Mouse (Mus musculus) small intestine, adult 2 months (tissue): ENCODE data around the gene Il22. TPM values are rescaled to one million over a fixed set of nuclear protein-coding genes. Genes with fewer than 3 reads are reported as not detected.
"Not testable (repeated sequence)": the region's sequence is repeated elsewhere in the genome, so short reads cannot be mapped to it uniquely, and the experiment has no call there.

ENCODE experiments used
- H3K27ac ChIP-seq: fragments of 200-500 bp; 2 replicates; pipeline ENCODE4 v1.5.1; 2012; ENCODE audit warnings: low read depth, low read length, control low read depth, inconsistent platforms; ENCODE audit not compliant: insufficient read depth
- H3K27me3 ChIP-seq: fragments of 200-500 bp; 2 replicates; pipeline ENCODE4 v1.6.1; 2012; ENCODE audit warnings: mild to moderate bottlenecking, moderate library complexity, low read length, inconsistent platforms; ENCODE audit not compliant: control insufficient read depth, insufficient read depth
- H3K36me3 ChIP-seq: fragments of 200-500 bp; 2 replicates; pipeline ENCODE4 v1.6.1; 2012; ENCODE audit warnings: mild to moderate bottlenecking, low read length, control low read depth, inconsistent platforms; ENCODE audit not compliant: control insufficient read depth, insufficient read depth
- H3K4me1 ChIP-seq: fragments of 200-500 bp; 2 replicates; pipeline ENCODE4 v1.6.1; 2012; ENCODE audit warnings: low read length, inconsistent platforms, mixed read lengths; ENCODE audit not compliant: control insufficient read depth, insufficient read depth, insufficient read length
- H3K4me3 ChIP-seq: fragments of 200-500 bp; 2 replicates; pipeline ENCODE4 v1.5.1; 2012; ENCODE audit warnings: low read depth, mild to moderate bottlenecking, control low read depth, inconsistent platforms, low read length, moderate library complexity
- CTCF ChIP-seq: fragments of 200-500 bp; IDR thresholded peaks from 2 replicates; pipeline ENCODE4 v1.5.1; 2012; ENCODE audit warnings: low read depth, mild to moderate bottlenecking, control low read depth, inconsistent platforms, low read length, moderate library complexity, mixed read lengths; ENCODE audit not compliant: insufficient replicate concordance, insufficient read length; ENCODE audit errors: extremely low read depth
- POLR2A ChIP-seq: fragments of 200-500 bp; IDR thresholded peaks from 2 replicates; pipeline ENCODE4 v1.6.1; 2012; ENCODE audit warnings: low read depth, mild to moderate bottlenecking, control low read depth, inconsistent platforms, low read length, moderate library complexity
- WGBS: fragments of 180-500 bp; shearing (Covaris S2); methylation state at CpG from one replicate; pipeline ENCODE4 v1.1.7; 2018; 5-methylcytosine and 5-hydroxymethylcytosine counted together
- polyA plus RNA-seq: library from polyadenylated mRNA; depleted of rRNA; stranded (reverse); fragments of >200 nt; gene quantifications from 2 replicates; pipeline ENCODE4 v1.2.3, GENCODE M21; 2012

Gene Il22
- polyA plus RNA-seq, 1 experiment: not detected

GRCm38 (mm10) chr10:118179265-118179664 lies 25.5 kb upstream of the Il22 start:
- H3K4me1 ChIP-seq: no peaks in the 10 kb centered on the region
- no peaks in the 10 kb centered on the region for H3K36me3 ChIP-seq
- WGBS: 85% methylated on average over 11 of the region's 11 CpGs
- H3K4me3 ChIP-seq: no peak overlapping the region
- no peaks in the 10 kb centered on the region for H3K27me3 ChIP-seq
- TF ChIP-seq CTCF (no peak), POLR2A (no peak)
- H3K27ac ChIP-seq: no peak overlapping the region

GRCm38 (mm10) chr10:118195150-118195549 lies 9.6 kb upstream of the Il22 start:
- not testable (repeated sequence) for H3K4me3 ChIP-seq, H3K27ac ChIP-seq, H3K4me1 ChIP-seq, H3K27me3 ChIP-seq, H3K36me3 ChIP-seq
- 15% methylated on average over 3 of the region's 3 CpGs for whole genome bisulfite sequencing

GRCm38 (mm10) chr10:118215719-118216393 lies 11.1 kb downstream of the Il22 start:
- not testable (repeated sequence) for H3K27me3 ChIP-seq, H3K27ac ChIP-seq, H3K4me1 ChIP-seq, H3K36me3 ChIP-seq, H3K4me3 ChIP-seq
- WGBS: 69% methylated on average over 3 of the region's 4 CpGs

GRCm38 (mm10) chr10:118227629-118228028 lies 22.9 kb downstream of the Il22 start:
- not testable (repeated sequence) for H3K27me3 ChIP-seq, H3K27ac ChIP-seq, H3K36me3 ChIP-seq, H3K4me1 ChIP-seq, H3K4me3 ChIP-seq
- WGBS: 92% methylated on average over 1 of the region's 2 CpGs

- H3K36me3 ChIP-seq, H3K27ac ChIP-seq, H3K27me3 ChIP-seq, H3K4me1 ChIP-seq, H3K4me3 ChIP-seq: not testable (repeated sequence)
- 63% methylated on average over 2 of the region's 5 CpGs for WGBS
Observed at GRCm38 (mm10) chr10:118232607-118233006, 27.9 kb downstream of the Il22 start.

- not testable (repeated sequence) for H3K27ac ChIP-seq, H3K36me3 ChIP-seq, H3K27me3 ChIP-seq, H3K4me1 ChIP-seq, H3K4me3 ChIP-seq
- no CpG with 5 or more reads among the region's 13 CpGs for WGBS
Observed at GRCm38 (mm10) chr10:118240680-118241079, 35.9 kb downstream of the Il22 start, which contains the start of gene Gm32717. TSS of gene Gm32717 (minus strand) at chr10:118240780.

- not testable (repeated sequence) for H3K27ac ChIP-seq, H3K4me1 ChIP-seq, H3K27me3 ChIP-seq, H3K4me3 ChIP-seq, H3K36me3 ChIP-seq
- 69% methylated on average over 11 of the region's 11 CpGs for WGBS
Observed at GRCm38 (mm10) chr10:118249006-118249595, 44.4 kb downstream of the Il22 start.

GRCm38 (mm10) chr10:118250852-118251295 lies 46.1 kb downstream of the Il22 start:
- no peak overlapping the region for H3K27ac ChIP-seq
- H3K4me1 ChIP-seq: no peaks in the 10 kb centered on the region
- TF ChIP-seq POLR2A: no peak
- no peak for TF ChIP-seq CTCF
- H3K36me3 ChIP-seq: no peaks in the 10 kb centered on the region
- H3K4me3 ChIP-seq: no peak overlapping the region
- WGBS: 36% methylated on average over 10 of the region's 10 CpGs
- H3K27me3 ChIP-seq: no peaks in the 10 kb centered on the region; the same call in 1 of the 2 replicates

- no CpG with 5 or more reads among the region's 13 CpGs for WGBS
- H3K27ac ChIP-seq, H3K27me3 ChIP-seq, H3K4me3 ChIP-seq, H3K36me3 ChIP-seq, H3K4me1 ChIP-seq: not testable (repeated sequence)
Observed at GRCm38 (mm10) chr10:118258388-118258787, 53.6 kb downstream of the Il22 start, which contains the start of gene Gm32802. TSS of gene Gm32802 (plus strand) at chr10:118258688.
